Mouse (Mus musculus): ENCODE measurements around the gene Llph. TPM values are rescaled to one million over a fixed set of nuclear protein-coding genes. Genes with fewer than 3 reads are reported as not detected.
"Not testable (repeated sequence)": the region's sequence is repeated elsewhere in the genome, so short reads cannot be mapped to it uniquely, and the experiment has no call there.

Llph gene
- polyA plus RNA-seq, 1 experiment from 2014 or later = 53.7 TPM

DNA sequence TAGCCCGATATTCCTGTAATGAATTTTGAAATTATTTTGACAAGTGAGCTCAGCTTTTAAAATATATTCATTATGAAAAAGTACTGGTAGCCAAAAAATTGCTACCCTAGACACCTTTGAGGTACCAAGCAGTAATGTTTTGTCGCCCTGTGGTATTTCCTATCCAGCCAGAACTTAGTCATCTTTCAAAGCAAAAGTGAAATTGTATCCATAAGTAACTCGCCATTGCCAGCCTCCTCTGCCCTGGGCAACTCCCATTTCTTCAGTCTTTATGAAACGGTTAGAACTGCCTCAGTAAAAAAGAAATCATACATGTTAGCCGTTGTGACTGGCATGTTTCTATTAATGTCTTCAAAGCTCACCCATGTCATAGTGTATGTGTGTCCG is 17.3 kb upstream of the Llph start:
- Histone ChIP-seq H3K9ac (ENCODE audit: low read depth, low read length) (peak overlapping the region; percentile 73; the same call in 1 of the 2 replicates), H3K27ac (ENCODE audit: low read depth, low read length) (no peak overlapping the region), H3K4me2 (replicated peaks; ENCODE audit: low read depth, low read length) (peak overlapping the region; percentile 64), H3K27me3 (ENCODE audit: control insufficient read depth, insufficient read depth, low read length) (no peaks in the 10 kb centered on the region), H3K4me1 (replicated peaks; ENCODE audit: control insufficient read depth, insufficient read depth, low read length) (no peaks in the 10 kb centered on the region), H3K4me3 (ENCODE audit: low read depth, low read length) (peak overlapping the region; percentile 93), H3K36me3 (ENCODE audit: control insufficient read depth, insufficient read depth, low read length) (no peaks in the 10 kb centered on the region), H3K9me3 (ENCODE audit: control insufficient read depth, low read length) (no peaks in the 10 kb centered on the region)
- DNase-seq (ENCODE audit: low spot score) = no peak
- 81% methylated on average over 6 of the region's 6 CpGs for WGBS
- ATAC-seq (ENCODE audit: low FRiP score) = no peak

- H3K4me2 ChIP-seq (replicated peaks; ENCODE audit: low read depth, low read length) = no peak overlapping the region
- ATAC-seq (ENCODE audit: low FRiP score) = no peak
- WGBS = 89% methylated on average over 3 of the region's 3 CpGs
Measured at GRCm38 (mm10) chr10:120210096-120210495, 16.8 kb upstream of the Llph start.

GRCm38 (mm10) chr10:120217099-120217498 is 9.8 kb upstream of the Llph start:
- not testable (repeated sequence) for H3K4me2 ChIP-seq (replicated peaks; ENCODE audit: low read depth, low read length); ATAC-seq (ENCODE audit: low FRiP score); DNase-seq (ENCODE audit: low spot score); H3K27ac ChIP-seq (ENCODE audit: low read depth, low read length); H3K9ac ChIP-seq (ENCODE audit: low read depth, low read length); H3K27me3 ChIP-seq (ENCODE audit: control insufficient read depth, insufficient read depth, low read length); H3K4me1 ChIP-seq (replicated peaks; ENCODE audit: control insufficient read depth, insufficient read depth, low read length); H3K36me3 ChIP-seq (ENCODE audit: control insufficient read depth, insufficient read depth, low read length); H3K4me3 ChIP-seq (ENCODE audit: low read depth, low read length); H3K9me3 ChIP-seq (ENCODE audit: control insufficient read depth, low read length)
- WGBS = 88% methylated on average over 1 of the region's 1 CpGs

More at GRCm38 (mm10) chr10:120210096-120210495, 16.8 kb upstream of the Llph start:
- Histone ChIP-seq H3K27me3 (ENCODE audit: control insufficient read depth, insufficient read depth, low read length) (no peaks in the 10 kb centered on the region), H3K36me3 (ENCODE audit: control insufficient read depth, insufficient read depth, low read length) (no peaks in the 10 kb centered on the region), H3K4me1 (replicated peaks; ENCODE audit: control insufficient read depth, insufficient read depth, low read length) (no peaks in the 10 kb centered on the region), H3K27ac (ENCODE audit: low read depth, low read length) (no peak overlapping the region), H3K4me3 (ENCODE audit: low read depth, low read length) (no peak overlapping the region), H3K9ac (ENCODE audit: low read depth, low read length) (no peak overlapping the region), H3K9me3 (ENCODE audit: control insufficient read depth, low read length) (no peaks in the 10 kb centered on the region)
- no peak for DNase-seq (ENCODE audit: low spot score)

DNA sequence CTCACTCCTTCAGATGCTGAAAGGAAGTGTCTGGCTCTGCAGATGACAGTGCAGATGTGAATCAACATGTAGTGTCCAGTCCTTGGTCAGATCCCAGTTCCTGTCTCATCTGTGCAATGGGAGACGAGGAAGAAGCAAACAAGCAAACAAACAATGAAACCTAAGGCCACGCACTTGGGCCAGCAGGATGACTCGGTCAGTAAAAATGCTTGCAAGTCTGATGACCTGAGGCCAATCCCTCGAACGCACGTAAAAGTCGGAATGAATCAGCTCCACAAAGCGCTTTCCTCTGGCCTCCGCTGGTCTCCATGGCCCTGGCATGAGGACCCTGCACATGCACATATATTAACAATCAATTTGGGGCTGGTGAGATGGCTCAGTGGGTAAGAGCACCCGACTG is 7.9 kb upstream of the Llph start:
- no peak overlapping the region for H3K4me3 ChIP-seq (ENCODE audit: low read depth, low read length)
- H3K27ac ChIP-seq (ENCODE audit: low read depth, low read length) = no peak overlapping the region
- H3K9ac ChIP-seq (ENCODE audit: low read depth, low read length) = no peak overlapping the region
- no peaks in the 10 kb centered on the region for H3K9me3 ChIP-seq (ENCODE audit: control insufficient read depth, low read length)
- no peak for DNase-seq (ENCODE audit: low spot score)
- H3K27me3 ChIP-seq (ENCODE audit: control insufficient read depth, insufficient read depth, low read length) = no peaks in the 10 kb centered on the region
- 93% methylated on average over 10 of the region's 10 CpGs for WGBS
- H3K36me3 ChIP-seq (ENCODE audit: control insufficient read depth, insufficient read depth, low read length) = no peaks in the 10 kb centered on the region
- H3K4me2 ChIP-seq (replicated peaks; ENCODE audit: low read depth, low read length) = no peak overlapping the region
- no peak for ATAC-seq (ENCODE audit: low FRiP score)
- no peaks in the 10 kb centered on the region for H3K4me1 ChIP-seq (replicated peaks; ENCODE audit: control insufficient read depth, insufficient read depth, low read length)

GRCm38 (mm10) chr10:120219578-120220359 is 7.1 kb upstream of the Llph start:
- H3K27me3 ChIP-seq (ENCODE audit: control insufficient read depth, insufficient read depth, low read length) = no peaks in the 10 kb centered on the region
- ATAC-seq (ENCODE audit: low FRiP score) (no peak), DNase-seq (ENCODE audit: low spot score) (no peak)
- WGBS = 86% methylated on average over 14 of the region's 14 CpGs
- H3K4me3 ChIP-seq (ENCODE audit: low read depth, low read length) = no peak overlapping the region
- H3K4me2 ChIP-seq (replicated peaks; ENCODE audit: low read depth, low read length) = no peak overlapping the region
- no peaks in the 10 kb centered on the region for H3K9me3 ChIP-seq (ENCODE audit: control insufficient read depth, low read length)
- no peaks in the 10 kb centered on the region for H3K4me1 ChIP-seq (replicated peaks; ENCODE audit: control insufficient read depth, insufficient read depth, low read length)
- H3K36me3 ChIP-seq (ENCODE audit: control insufficient read depth, insufficient read depth, low read length) = no peaks in the 10 kb centered on the region
- no peak overlapping the region for H3K27ac ChIP-seq (ENCODE audit: low read depth, low read length)
- no peak overlapping the region for H3K9ac ChIP-seq (ENCODE audit: low read depth, low read length)

- no peak overlapping the region for H3K9ac ChIP-seq (ENCODE audit: low read depth, low read length)
Measured at GRCm38 (mm10) chr10:120220776-120221175, 6.1 kb upstream of the Llph start.

GRCm38 (mm10) chr10:120231718-120232117 is 4.8 kb downstream of the Llph start:
- Histone ChIP-seq H3K36me3 (ENCODE audit: control insufficient read depth, insufficient read depth, low read length) (0 out of 2 replicates have a peak, but pooled peaks cover 3% of the 10 kb centered on the region), H3K27me3 (ENCODE audit: control insufficient read depth, insufficient read depth, low read length) (no peaks in the 10 kb centered on the region), H3K4me2 (replicated peaks; ENCODE audit: low read depth, low read length) (no peak overlapping the region), H3K27ac (ENCODE audit: low read depth, low read length) (no peak overlapping the region), H3K4me3 (ENCODE audit: low read depth, low read length) (no peak overlapping the region), H3K9me3 (ENCODE audit: control insufficient read depth, low read length) (no peaks in the 10 kb centered on the region), H3K4me1 (replicated peaks; ENCODE audit: control insufficient read depth, insufficient read depth, low read length) (no peaks in the 10 kb centered on the region), H3K9ac (ENCODE audit: low read depth, low read length) (no peak overlapping the region)
- no peak for ATAC-seq (ENCODE audit: low FRiP score)
- 30% methylated on average over 5 of the region's 5 CpGs for WGBS
- peak; percentile 81 for DNase-seq (ENCODE audit: low spot score)

More at GRCm38 (mm10) chr10:120220776-120221175, 6.1 kb upstream of the Llph start:
- Histone ChIP-seq H3K27me3 (ENCODE audit: control insufficient read depth, insufficient read depth, low read length) (no peaks in the 10 kb centered on the region), H3K4me2 (replicated peaks; ENCODE audit: low read depth, low read length) (no peak overlapping the region), H3K27ac (ENCODE audit: low read depth, low read length) (no peak overlapping the region), H3K4me1 (replicated peaks; ENCODE audit: control insufficient read depth, insufficient read depth, low read length) (no peaks in the 10 kb centered on the region), H3K36me3 (ENCODE audit: control insufficient read depth, insufficient read depth, low read length) (no peaks in the 10 kb centered on the region), H3K4me3 (ENCODE audit: low read depth, low read length) (no peak overlapping the region), H3K9me3 (ENCODE audit: control insufficient read depth, low read length) (no peaks in the 10 kb centered on the region)
- 91% methylated on average over 7 of the region's 7 CpGs for WGBS
- DNase-seq (ENCODE audit: low spot score) (no peak), ATAC-seq (ENCODE audit: low FRiP score) (no peak)

DNA sequence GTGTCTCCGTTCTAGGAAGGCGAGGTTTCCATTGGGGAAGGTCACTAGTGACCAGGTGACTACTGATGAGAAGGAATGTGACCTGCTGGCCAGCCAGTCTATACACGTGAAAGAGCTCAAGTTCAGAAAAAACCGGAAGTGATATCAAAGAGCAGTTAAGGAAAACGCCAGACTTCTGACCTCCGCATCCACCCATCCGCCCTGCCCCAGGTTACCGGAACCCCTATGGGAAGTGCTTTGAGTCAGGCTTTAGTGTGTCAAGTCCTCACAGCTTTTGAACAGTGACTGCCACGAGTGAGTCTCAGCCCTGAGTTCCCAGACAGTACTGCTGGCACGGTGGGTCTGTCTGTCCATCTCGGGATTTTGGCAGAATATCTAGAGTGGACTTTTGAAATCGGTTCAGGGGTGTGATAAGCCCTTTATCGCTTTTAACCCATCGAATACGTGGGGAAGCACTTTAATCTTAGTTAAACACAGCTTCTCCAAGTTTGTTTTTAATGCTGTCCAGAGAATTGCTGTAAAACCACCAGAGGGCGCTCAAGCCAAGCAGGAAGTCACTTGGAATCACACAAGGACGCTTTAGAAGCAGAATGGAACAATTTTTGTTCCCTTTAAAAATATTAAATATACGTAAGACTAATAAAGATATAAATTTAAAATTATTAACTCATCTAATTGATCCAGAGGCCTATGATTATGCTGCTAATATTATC is 6.9 kb downstream of the Llph start:
- Histone ChIP-seq H3K27ac (ENCODE audit: low read depth, low read length) (no peak overlapping the region), H3K36me3 (ENCODE audit: control insufficient read depth, insufficient read depth, low read length) (0 out of 2 replicates have a peak, but pooled peaks cover 1% of the 10 kb centered on the region), H3K27me3 (ENCODE audit: control insufficient read depth, insufficient read depth, low read length) (no peaks in the 10 kb centered on the region), H3K4me2 (replicated peaks; ENCODE audit: low read depth, low read length) (no peak overlapping the region), H3K9me3 (ENCODE audit: control insufficient read depth, low read length) (no peaks in the 10 kb centered on the region), H3K4me1 (replicated peaks; ENCODE audit: control insufficient read depth, insufficient read depth, low read length) (no peaks in the 10 kb centered on the region), H3K4me3 (ENCODE audit: low read depth, low read length) (no peak overlapping the region), H3K9ac (ENCODE audit: low read depth, low read length) (no peak overlapping the region)
- DNase-seq (ENCODE audit: low spot score) = peak; percentile 82
- no peak for ATAC-seq (ENCODE audit: low FRiP score)
- 30% methylated on average over 18 of the region's 18 CpGs for WGBS

Data from hindbrain, embryonic 11.5 days (tissue).